18 mouse cellular contexts compared by ENCODE assay signal in the genomic region with DNA sequence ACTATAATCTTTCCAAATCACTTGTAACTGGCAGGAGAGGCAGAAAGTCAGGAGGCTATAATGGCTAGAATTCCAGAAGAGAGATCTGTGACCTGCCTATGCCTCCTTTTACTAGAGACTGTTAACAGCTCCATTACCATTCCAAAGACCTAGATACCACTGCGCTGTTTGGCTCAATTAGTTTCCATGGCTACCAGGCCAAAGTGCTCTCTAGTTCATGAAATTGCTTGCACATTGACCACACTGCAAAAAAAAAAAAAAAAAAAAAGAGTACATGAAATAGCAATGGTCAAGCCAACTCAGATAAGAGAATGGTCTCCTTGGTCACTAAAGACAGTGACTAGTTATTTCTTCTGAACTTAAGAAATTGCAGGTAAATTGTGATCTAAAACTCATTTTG.
DNase-seq lines count a peak whose midpoint lies in the region; ATAC-seq and TF ChIP-seq lines count a peak whose summit lies in the region.
"Had no signal": no experiment of that assay in that cellular context is flagged by ENCODE, and none has a peak within 500 bp of the region (broad histone marks: within the 10 kb centered on the region; RNA-seq: fewer than 3 reads in every experiment).

No protein-coding gene starts in this region.

- peak; percentile 75 for ATAC-seq in hindbrain, embryonic 11.5 days (ENCODE audit: low FRiP score)
- ATAC-seq in hindbrain, embryonic 16.5 days, result no peak
- ATAC-seq in midbrain, postnatal 0 days (ENCODE audit: low FRiP score), result no peak
- no peak for ATAC-seq in midbrain, embryonic 13.5 days
- peak; percentile 86 for ATAC-seq in intestine, postnatal 0 days
- ATAC-seq: forebrain, embryonic 16.5 days; liver, postnatal 0 days had no signal

- no peak overlapping the region for H3K4me3 ChIP-seq in hindbrain, embryonic 11.5 days (ENCODE audit: low read depth, low read length)
- no peak overlapping the region for H3K4me3 ChIP-seq in hindbrain, embryonic 16.5 days (ENCODE audit: low read length)
- H3K4me3 ChIP-seq in midbrain, postnatal 0 days (ENCODE audit: low read depth, low read length), result no peak overlapping the region
- no peak overlapping the region for H3K4me3 ChIP-seq in midbrain, embryonic 13.5 days (replicated peaks)
- no peak overlapping the region for H3K4me3 ChIP-seq in intestine, postnatal 0 days (ENCODE audit: low read depth, low read length)
- no peak overlapping the region for H3K4me3 ChIP-seq in lung, adult 2 months (replicated peaks; ENCODE audit: extremely low read depth, low read depth, low read length)
- H3K4me3 ChIP-seq: embryonic facial prominence, embryonic 13.5 days; hindbrain, embryonic 15.5 days; myocyte had no signal

- no peaks in the 10 kb centered on the region for H3K36me3 ChIP-seq in hindbrain, embryonic 11.5 days (ENCODE audit: control insufficient read depth, insufficient read depth, low read length)
- no peaks in the 10 kb centered on the region for H3K36me3 ChIP-seq in hindbrain, embryonic 16.5 days (ENCODE audit: control insufficient read depth, insufficient read depth, low read length)
- H3K36me3 ChIP-seq in midbrain, postnatal 0 days (ENCODE audit: insufficient read depth, low read length), result no peaks in the 10 kb centered on the region
- H3K36me3 ChIP-seq in midbrain, embryonic 13.5 days, result no peaks in the 10 kb centered on the region
- H3K36me3 ChIP-seq in intestine, postnatal 0 days (ENCODE audit: control insufficient read depth, insufficient read depth), result no peaks in the 10 kb centered on the region
- H3K36me3 ChIP-seq: embryonic facial prominence, embryonic 13.5 days; G1E; hindbrain, embryonic 15.5 days had no signal

- no peaks in the 10 kb centered on the region for H3K4me1 ChIP-seq in hindbrain, embryonic 11.5 days (replicated peaks; ENCODE audit: control insufficient read depth, insufficient read depth, low read length)
- no peaks in the 10 kb centered on the region for H3K4me1 ChIP-seq in hindbrain, embryonic 16.5 days (ENCODE audit: control insufficient read depth, insufficient read depth, low read depth, low read length)
- no peaks in the 10 kb centered on the region for H3K4me1 ChIP-seq in midbrain, postnatal 0 days (ENCODE audit: insufficient read depth, low read length)
- H3K4me1 ChIP-seq in midbrain, embryonic 13.5 days (replicated peaks), result no peaks in the 10 kb centered on the region
- no peaks in the 10 kb centered on the region for H3K4me1 ChIP-seq in intestine, postnatal 0 days (replicated peaks; ENCODE audit: control insufficient read depth, insufficient read depth, low read length)
- no peaks in the 10 kb centered on the region for H3K4me1 ChIP-seq in lung, adult 2 months (ENCODE audit: control insufficient read depth, insufficient read depth, low read length)
- H3K4me1 ChIP-seq: embryonic facial prominence, embryonic 13.5 days; hindbrain, embryonic 15.5 days had no signal

- no peak for TF ChIP-seq POLR2A in lung, adult 2 months (IDR thresholded peaks at IDR 0.05; ENCODE audit: borderline replicate concordance, extremely low read depth, low read depth, low read length)

- DNase-seq in hindbrain, embryonic 11.5 days (ENCODE audit: low spot score), result peak; percentile 30
- DNase-seq in midbrain, postnatal 0 days (ENCODE audit: low spot score), result peak; percentile 33
- DNase-seq in spleen, postnatal 14 days (ENCODE audit: low spot score in 2 of 2), result no peak
- DNase-seq in lung, adult 2 months, result no peak
- no peak for DNase-seq in thymus, postnatal 10 days (ENCODE audit: low spot score in 2 of 2)
- DNase-seq: cerebellum, adult 18-20 months; gastrocnemius, postnatal 14 days; liver, postnatal 0 days; thymus, adult 18-20 months had no signal

- H3K9me3 ChIP-seq in hindbrain, embryonic 11.5 days (ENCODE audit: control insufficient read depth, low read length), result no peaks in the 10 kb centered on the region
- H3K9me3 ChIP-seq in hindbrain, embryonic 16.5 days (ENCODE audit: control insufficient read depth, low read length), result no peaks in the 10 kb centered on the region
- H3K9me3 ChIP-seq in midbrain, postnatal 0 days (ENCODE audit: low read length), result no peaks in the 10 kb centered on the region
- H3K9me3 ChIP-seq in midbrain, embryonic 13.5 days, result no peaks in the 10 kb centered on the region
- no peaks in the 10 kb centered on the region for H3K9me3 ChIP-seq in intestine, postnatal 0 days (ENCODE audit: control insufficient read depth)
- H3K9me3 ChIP-seq: embryonic facial prominence, embryonic 13.5 days; G1E; hindbrain, embryonic 15.5 days had no signal

- H3K9ac ChIP-seq in hindbrain, embryonic 11.5 days (ENCODE audit: low read depth, low read length), result no peak overlapping the region
- no peak overlapping the region for H3K9ac ChIP-seq in hindbrain, embryonic 16.5 days (ENCODE audit: low read depth, low read length)
- no peak overlapping the region for H3K9ac ChIP-seq in midbrain, postnatal 0 days (replicated peaks; ENCODE audit: low read length, poor library complexity, severe bottlenecking)
- H3K9ac ChIP-seq in midbrain, embryonic 13.5 days (replicated peaks), result no peak overlapping the region
- H3K9ac ChIP-seq in intestine, postnatal 0 days (ENCODE audit: low read depth, low read length), result no peak overlapping the region
- H3K9ac ChIP-seq: embryonic facial prominence, embryonic 13.5 days; hindbrain, embryonic 15.5 days; liver, postnatal 0 days had no signal

- no peak overlapping the region for H3K27ac ChIP-seq in hindbrain, embryonic 11.5 days (ENCODE audit: low read depth, low read length)
- H3K27ac ChIP-seq in hindbrain, embryonic 16.5 days (ENCODE audit: low read depth, low read length), result no peak overlapping the region
- H3K27ac ChIP-seq in midbrain, postnatal 0 days (ENCODE audit: low read depth, low read length), result no peak overlapping the region
- no peak overlapping the region for H3K27ac ChIP-seq in midbrain, embryonic 13.5 days
- H3K27ac ChIP-seq in intestine, postnatal 0 days (ENCODE audit: low read depth, low read length), result no peak overlapping the region
- H3K27ac ChIP-seq: embryonic facial prominence, embryonic 13.5 days; hindbrain, embryonic 15.5 days had no signal

- no peaks in the 10 kb centered on the region for H3K27me3 ChIP-seq in hindbrain, embryonic 11.5 days (ENCODE audit: control insufficient read depth, insufficient read depth, low read length)
- no peaks in the 10 kb centered on the region for H3K27me3 ChIP-seq in hindbrain, embryonic 16.5 days (replicated peaks; ENCODE audit: control insufficient read depth, insufficient read depth, low read length)
- H3K27me3 ChIP-seq in midbrain, postnatal 0 days (ENCODE audit: insufficient read depth, low read length), result no peaks in the 10 kb centered on the region
- H3K27me3 ChIP-seq in midbrain, embryonic 13.5 days, result no peaks in the 10 kb centered on the region
- no peaks in the 10 kb centered on the region for H3K27me3 ChIP-seq in intestine, postnatal 0 days (replicated peaks; ENCODE audit: control insufficient read depth, insufficient read depth, low read length)
- H3K27me3 ChIP-seq: embryonic facial prominence, embryonic 13.5 days; hindbrain, embryonic 15.5 days had no signal

- H3K4me2 ChIP-seq in hindbrain, embryonic 11.5 days (replicated peaks; ENCODE audit: low read depth, low read length), result no peak overlapping the region
- H3K4me2 ChIP-seq in hindbrain, embryonic 16.5 days (ENCODE audit: low read length), result no peak overlapping the region
- no peak overlapping the region for H3K4me2 ChIP-seq in midbrain, postnatal 0 days (ENCODE audit: low read depth, low read length, poor library complexity, severe bottlenecking)
- H3K4me2 ChIP-seq in midbrain, embryonic 13.5 days (replicated peaks), result no peak overlapping the region
- no peak overlapping the region for H3K4me2 ChIP-seq in intestine, postnatal 0 days (replicated peaks; ENCODE audit: low read depth)
- H3K4me2 ChIP-seq: embryonic facial prominence, embryonic 13.5 days; heart, embryonic 11.5 days; hindbrain, embryonic 15.5 days had no signal

- 23% methylated on average over 1 of the region's 1 CpGs for WGBS in hindbrain, embryonic 11.5 days
- WGBS in hindbrain, embryonic 16.5 days, result 11% methylated on average over 1 of the region's 1 CpGs
- WGBS in midbrain, postnatal 0 days, result 28% methylated on average over 1 of the region's 1 CpGs
- 21% methylated on average over 1 of the region's 1 CpGs for WGBS in midbrain, embryonic 13.5 days
- 15% methylated on average over 1 of the region's 1 CpGs for WGBS in intestine, postnatal 0 days
- 26% methylated on average over 1 of the region's 1 CpGs for WGBS in lung, adult 2 months

- TF ChIP-seq CTCF in midbrain, postnatal 0 days (IDR thresholded peaks at IDR 0.05), result no peak
- TF ChIP-seq CTCF in intestine, postnatal 0 days (IDR thresholded peaks at IDR 0.05; ENCODE audit: low read depth), result no peak
- TF ChIP-seq CTCF in lung, adult 2 months (IDR thresholded peaks at IDR 0.05; ENCODE audit: insufficient read depth, low read length), result no peak

Comparison
In these comparisons a context has a peak if more than half of its experiments do, and no peak if none do; other contexts are left out.
1. ATAC-seq: peak in hindbrain, embryonic 11.5 days (single experiment) and intestine, postnatal 0 days (single experiment); none in hindbrain, embryonic 16.5 days (single experiment), midbrain, postnatal 0 days (single experiment) and midbrain, embryonic 13.5 days (single experiment).
2. DNase-seq: peak in hindbrain, embryonic 11.5 days (single experiment) and midbrain, postnatal 0 days (single experiment); none in spleen, postnatal 14 days (0 of 2), lung, adult 2 months (single experiment) and thymus, postnatal 10 days (0 of 2).